Mouse (Mus musculus): ENCODE data around the gene Tmco4. TPM values are rescaled to one million over a fixed set of nuclear protein-coding genes. Genes with fewer than 3 reads are reported as not detected.

Tmco4 gene
- polyA plus RNA-seq, 1 experiment: 15.1 TPM

GRCm38 (mm10) chr4:138948257-138948656, 24.4 kb upstream of the Tmco4 start:
- TF ChIP-seq CTCF (IDR thresholded peaks at IDR 0.05; ENCODE audit: insufficient read depth, low read length) (no peak), POLR2A (IDR thresholded peaks at IDR 0.05; ENCODE audit: borderline replicate concordance, extremely low read depth, low read depth, low read length) (no peak)
- Histone ChIP-seq H3K4me3 (replicated peaks; ENCODE audit: extremely low read depth, low read depth, low read length) (no peak overlapping the region), H3K4me1 (ENCODE audit: control insufficient read depth, insufficient read depth, low read length) (0 out of 2 replicates have a peak, but pooled peaks cover under 1% of the 10 kb centered on the region)
- DNase-seq: no peak
- WGBS: 79% methylated on average over 2 of the region's 2 CpGs

GRCm38 (mm10) chr4:138958612-138959011, 14.1 kb upstream of the Tmco4 start:
- TF ChIP-seq CTCF (IDR thresholded peaks at IDR 0.05; ENCODE audit: insufficient read depth, low read length) (no peak), POLR2A (IDR thresholded peaks at IDR 0.05; ENCODE audit: borderline replicate concordance, extremely low read depth, low read depth, low read length) (no peak)
- Histone ChIP-seq H3K4me3 (replicated peaks; ENCODE audit: extremely low read depth, low read depth, low read length) (no peak overlapping the region), H3K4me1 (ENCODE audit: control insufficient read depth, insufficient read depth, low read length) (no peaks in the 10 kb centered on the region)
- 81% methylated on average over 9 of the region's 9 CpGs for WGBS
- DNase-seq: no peak

- Histone ChIP-seq H3K4me3 (replicated peaks; ENCODE audit: extremely low read depth, low read depth, low read length) (no peak overlapping the region), H3K4me1 (ENCODE audit: control insufficient read depth, insufficient read depth, low read length) (no peaks in the 10 kb centered on the region)
- no peak for DNase-seq
- TF ChIP-seq CTCF (IDR thresholded peaks at IDR 0.05; ENCODE audit: insufficient read depth, low read length): no peak
- no peak for TF ChIP-seq POLR2A (IDR thresholded peaks at IDR 0.05; ENCODE audit: borderline replicate concordance, extremely low read depth, low read depth, low read length)
- 79% methylated on average over 15 of the region's 15 CpGs for WGBS
These were observed 13.6 kb upstream of the Tmco4 start for GRCm38 (mm10) chr4:138959120-138959519.

GRCm38 (mm10) chr4:138959926-138960325, 12.8 kb upstream of the Tmco4 start:
- 71% methylated on average over 7 of the region's 7 CpGs for WGBS
- DNase-seq: no peak
- Histone ChIP-seq H3K4me3 (replicated peaks; ENCODE audit: extremely low read depth, low read depth, low read length) (no peak overlapping the region), H3K4me1 (ENCODE audit: control insufficient read depth, insufficient read depth, low read length) (no peaks in the 10 kb centered on the region)
- TF ChIP-seq CTCF (IDR thresholded peaks at IDR 0.05; ENCODE audit: insufficient read depth, low read length) (no peak), POLR2A (IDR thresholded peaks at IDR 0.05; ENCODE audit: borderline replicate concordance, extremely low read depth, low read depth, low read length) (no peak)

- Histone ChIP-seq H3K4me3 (replicated peaks; ENCODE audit: extremely low read depth, low read depth, low read length) (no peak overlapping the region), H3K4me1 (ENCODE audit: control insufficient read depth, insufficient read depth, low read length) (no peaks in the 10 kb centered on the region)
- DNase-seq: no peak
- TF ChIP-seq CTCF (IDR thresholded peaks at IDR 0.05; ENCODE audit: insufficient read depth, low read length) (no peak), POLR2A (IDR thresholded peaks at IDR 0.05; ENCODE audit: borderline replicate concordance, extremely low read depth, low read depth, low read length) (no peak)
- WGBS: 65% methylated on average over 5 of the region's 5 CpGs
These were observed 10.0 kb upstream of the Tmco4 start for GRCm38 (mm10) chr4:138962719-138963118.

- no peak for TF ChIP-seq POLR2A (IDR thresholded peaks at IDR 0.05; ENCODE audit: borderline replicate concordance, extremely low read depth, low read depth, low read length)
- no peak for TF ChIP-seq CTCF (IDR thresholded peaks at IDR 0.05; ENCODE audit: insufficient read depth, low read length)
- 54% methylated on average over 5 of the region's 5 CpGs for WGBS
- DNase-seq: no peak
- no peak overlapping the region for H3K4me3 ChIP-seq (replicated peaks; ENCODE audit: extremely low read depth, low read depth, low read length)
- H3K4me1 ChIP-seq (ENCODE audit: control insufficient read depth, insufficient read depth, low read length): no peaks in the 10 kb centered on the region
These were observed 6.8 kb upstream of the Tmco4 start for GRCm38 (mm10) chr4:138965871-138966270.

GRCm38 (mm10) chr4:138966866-138967265, 5.8 kb upstream of the Tmco4 start, which contains the start of gene Rnf186:
TSS of gene Rnf186 (plus strand) at chr4:138967112.
- TF ChIP-seq POLR2A (IDR thresholded peaks at IDR 0.05; ENCODE audit: borderline replicate concordance, extremely low read depth, low read depth, low read length) (peak; percentile 74; the same call in 1 of the 2 replicates), CTCF (IDR thresholded peaks at IDR 0.05; ENCODE audit: insufficient read depth, low read length) (no peak)
- peak; percentile 56 for DNase-seq
- H3K4me1 ChIP-seq (ENCODE audit: control insufficient read depth, insufficient read depth, low read length): no peaks in the 10 kb centered on the region
- H3K4me3 ChIP-seq (replicated peaks; ENCODE audit: extremely low read depth, low read depth, low read length): peak within 1 kb of the TSS; percentile 69
- WGBS: 70% methylated on average over 13 of the region's 13 CpGs

- TF ChIP-seq CTCF (IDR thresholded peaks at IDR 0.05; ENCODE audit: insufficient read depth, low read length) (no peak), POLR2A (IDR thresholded peaks at IDR 0.05; ENCODE audit: borderline replicate concordance, extremely low read depth, low read depth, low read length) (no peak)
- 68% methylated on average over 15 of the region's 15 CpGs for WGBS
- Histone ChIP-seq H3K4me1 (ENCODE audit: control insufficient read depth, insufficient read depth, low read length) (no peaks in the 10 kb centered on the region), H3K4me3 (replicated peaks; ENCODE audit: extremely low read depth, low read depth, low read length) (peak overlapping the region; percentile 69)
- DNase-seq: no peak
These were observed 5.2 kb upstream of the Tmco4 start for GRCm38 (mm10) chr4:138967485-138967884.

- TF ChIP-seq CTCF (IDR thresholded peaks at IDR 0.05; ENCODE audit: insufficient read depth, low read length) (no peak), POLR2A (IDR thresholded peaks at IDR 0.05; ENCODE audit: borderline replicate concordance, extremely low read depth, low read depth, low read length) (no peak)
- DNase-seq: no peak
- peak overlapping the region; percentile 69 for H3K4me3 ChIP-seq (replicated peaks; ENCODE audit: extremely low read depth, low read depth, low read length)
- 56% methylated on average over 16 of the region's 16 CpGs for WGBS
- peaks cover 3% of the 10 kb centered on the region; the same call in 1 of the 2 replicates for H3K4me1 ChIP-seq (ENCODE audit: control insufficient read depth, insufficient read depth, low read length)
These were observed 3.7 kb upstream of the Tmco4 start for GRCm38 (mm10) chr4:138968772-138969556.

GRCm38 (mm10) chr4:138969736-138970135, 3.0 kb upstream of the Tmco4 start:
- TF ChIP-seq CTCF (IDR thresholded peaks at IDR 0.05; ENCODE audit: insufficient read depth, low read length): no peak
- Histone ChIP-seq H3K4me1 (ENCODE audit: control insufficient read depth, insufficient read depth, low read length) (peaks cover 3% of the 10 kb centered on the region; the same call in 1 of the 2 replicates), H3K4me3 (replicated peaks; ENCODE audit: extremely low read depth, low read depth, low read length) (peak overlapping the region; percentile 1)
- WGBS: 24% methylated on average over 9 of the region's 9 CpGs
- DNase-seq: no peak
